Mouse (Mus musculus) adipocyte (in vitro differentiated cells): ENCODE data around the gene Gm10273.

ENCODE experiments used
- DNase-seq: peaks from one replicate; pipeline ENCODE4 v3.0.0-alpha.2; 2016; ENCODE audit warnings: low spot score

Gm10273 gene

GRCm38 (mm10) chr10:59402899-59403792 lies 7.7 kb downstream of the Gm10273 start, which contains the start of gene Pla2g12b:
TSS of gene Pla2g12b (plus strand) at chr10:59403660.
- no peak for DNase-seq

- no peak for DNase-seq
Measured at GRCm38 (mm10) chr10:59403793-59404149, 8.3 kb downstream of the Gm10273 start.

GRCm38 (mm10) chr10:59408499-59408898 lies 13.1 kb downstream of the Gm10273 start:
- no peak for DNase-seq

DNA sequence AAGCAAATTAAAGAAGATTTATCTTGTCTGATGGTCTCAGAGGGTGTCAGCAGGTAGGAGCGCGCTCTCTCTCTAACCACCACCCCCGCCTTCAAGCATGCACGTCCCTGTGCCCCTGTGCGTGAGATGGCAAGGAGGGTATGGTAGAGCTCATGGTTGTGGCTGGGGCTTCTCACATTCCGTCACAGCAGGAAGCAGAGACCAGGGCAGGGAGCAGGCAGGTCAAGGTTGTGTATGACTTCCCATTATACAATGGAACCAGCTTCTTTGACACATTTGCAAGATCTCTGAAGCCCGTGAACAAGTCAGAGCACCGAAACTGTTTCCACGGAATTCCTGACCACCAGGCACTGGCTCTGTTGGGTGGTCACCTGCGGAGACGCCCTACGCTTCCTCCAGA lies 14.8 kb downstream of the Gm10273 start:
- no peak for DNase-seq

- DNase-seq, result no peak
Measured at GRCm38 (mm10) chr10:59413711-59414110, 18.3 kb downstream of the Gm10273 start.

- DNase-seq, result no peak
Measured at GRCm38 (mm10) chr10:59416623-59417022, 21.2 kb downstream of the Gm10273 start.

DNA sequence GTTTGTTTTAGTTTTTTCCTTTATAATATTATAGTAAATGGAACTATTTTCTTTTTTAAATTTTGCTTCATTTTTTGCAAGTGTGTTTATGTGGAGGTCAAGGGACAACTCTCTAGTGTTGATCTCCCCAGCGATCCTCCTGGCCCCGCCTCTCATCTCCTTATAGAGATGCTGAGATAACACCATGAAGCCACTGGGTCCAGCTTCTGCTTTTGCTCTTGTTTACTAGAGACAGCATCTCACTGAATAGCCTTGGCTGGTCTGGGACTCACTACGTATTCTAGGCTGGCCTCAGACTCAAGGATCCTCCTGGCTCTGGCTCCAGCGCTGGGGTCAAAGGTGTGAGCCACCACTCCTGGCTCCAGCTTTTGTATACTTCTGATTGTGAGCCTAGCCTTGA lies 24.1 kb downstream of the Gm10273 start:
- no peak for DNase-seq

GRCm38 (mm10) chr10:59424453-59424852 lies 29.0 kb downstream of the Gm10273 start:
- DNase-seq, result peak; percentile 26

DNA sequence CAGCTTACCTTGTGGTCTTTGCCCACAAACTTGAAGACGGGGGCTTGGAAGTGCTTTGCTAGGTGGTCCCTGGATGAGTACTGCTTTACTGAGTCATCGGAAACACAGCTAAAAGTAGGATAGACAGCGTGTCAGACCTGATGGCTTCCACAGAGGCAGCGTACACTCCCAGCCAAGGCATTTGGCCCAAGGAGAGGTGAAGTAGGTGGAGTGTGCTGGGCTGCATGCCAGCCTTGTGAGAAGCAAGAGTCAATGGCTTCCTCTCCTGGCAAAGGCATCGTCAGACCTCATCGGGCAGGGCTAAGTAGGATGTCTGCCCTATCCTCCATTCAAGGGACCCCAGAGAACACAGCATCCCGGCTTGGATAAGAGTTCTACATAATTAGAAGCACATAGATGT lies 29.9 kb downstream of the Gm10273 start:
- peak; percentile 77 for DNase-seq

DNA sequence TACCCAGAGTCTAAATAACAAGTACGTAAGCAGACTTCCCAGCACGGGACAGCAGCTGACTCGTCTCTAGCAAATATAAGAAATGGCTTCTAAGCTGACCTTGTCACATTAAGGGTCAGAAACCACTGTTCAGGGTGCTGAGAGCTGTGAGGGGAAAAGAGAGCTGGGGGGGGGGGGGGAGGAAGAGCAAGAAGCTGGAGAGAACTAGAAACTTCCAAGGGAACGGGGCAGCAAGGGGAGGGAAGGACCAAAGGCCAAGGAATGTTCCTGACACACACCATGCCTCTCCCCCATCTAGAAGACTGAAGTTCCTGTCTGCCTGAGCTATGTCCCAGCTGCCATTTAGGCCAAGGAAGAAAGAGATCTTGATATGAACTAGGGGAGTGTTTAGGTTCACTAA lies 30.9 kb downstream of the Gm10273 start:
- DNase-seq, result no peak

DNA sequence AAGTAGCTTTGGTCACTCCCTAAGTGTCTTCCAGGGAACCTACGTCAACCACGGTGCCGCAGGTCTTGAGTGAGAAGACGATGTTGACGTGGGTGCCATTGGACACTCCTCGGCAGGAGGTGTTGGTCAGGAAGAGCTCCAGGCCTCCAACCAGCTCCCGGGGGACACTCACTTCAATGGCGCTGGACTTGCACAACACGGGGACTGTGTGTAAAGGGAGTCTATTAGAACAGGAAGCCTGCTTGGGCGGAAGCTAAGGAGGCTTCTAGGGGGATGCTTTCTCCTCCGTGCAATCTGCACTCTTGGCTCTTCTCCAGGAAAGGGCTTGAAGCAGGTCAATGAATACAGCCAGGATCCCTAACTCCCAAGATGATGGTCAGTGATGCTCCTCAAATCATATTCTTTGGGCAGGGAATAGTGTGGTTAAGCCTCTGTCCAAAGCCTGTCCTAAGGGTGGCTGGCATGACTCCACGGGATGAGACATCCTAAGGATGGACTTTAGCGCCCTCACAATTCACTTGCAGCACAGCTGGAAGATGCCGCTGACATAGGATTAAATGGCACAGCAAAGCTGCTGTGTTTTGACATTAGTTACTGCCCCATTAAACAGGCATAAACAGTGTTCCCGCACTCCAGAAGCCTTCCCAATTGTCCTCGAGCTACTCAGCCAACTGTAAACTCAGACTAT lies 34.2 kb downstream of the Gm10273 start:
- no peak for DNase-seq

DNA sequence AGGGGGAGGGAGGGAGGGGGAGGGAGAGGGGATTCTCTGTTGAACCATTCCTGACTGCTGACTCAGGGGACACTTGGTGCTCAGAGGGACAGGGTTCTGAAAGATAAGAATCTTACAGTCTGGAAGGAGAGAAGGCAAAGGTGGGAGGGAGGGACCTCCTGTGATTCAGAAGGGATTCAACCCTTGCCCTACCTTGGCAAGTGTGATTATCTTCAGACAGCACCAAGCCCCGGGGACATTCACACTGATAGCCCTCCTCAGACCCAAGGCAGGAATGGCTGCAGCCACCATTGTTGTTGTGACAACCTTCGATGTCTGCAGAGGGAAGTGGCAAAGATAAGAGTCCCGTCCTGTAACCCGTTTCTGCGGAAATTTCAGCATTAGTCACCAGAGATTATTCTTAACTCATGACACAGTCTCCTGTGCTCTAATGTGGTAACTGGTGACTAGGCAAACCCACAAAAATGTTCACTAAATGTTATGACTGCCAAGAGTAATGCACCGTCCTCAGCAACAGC lies 35.3 kb downstream of the Gm10273 start:
- peak; percentile 72 for DNase-seq

DNA sequence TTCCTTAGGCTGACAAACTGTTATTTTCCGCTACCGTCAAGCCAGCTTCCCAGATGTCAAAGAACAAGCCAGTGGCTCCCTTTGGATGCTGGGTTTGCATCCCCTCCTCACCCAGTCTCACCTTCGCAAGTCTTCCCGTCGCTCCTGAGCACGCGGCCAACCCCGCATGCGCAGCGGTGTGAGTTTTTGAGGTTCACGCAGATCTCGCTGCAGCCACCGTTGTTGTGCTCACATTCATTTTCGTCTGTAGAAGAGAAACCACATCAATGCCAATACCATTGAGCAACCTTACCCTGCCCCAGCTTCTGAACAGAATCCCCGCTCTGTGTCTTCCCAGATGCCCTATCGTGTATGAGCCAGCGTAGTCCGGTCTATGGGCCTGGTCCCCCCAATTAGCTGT lies 40.3 kb downstream of the Gm10273 start:
- no peak for DNase-seq

GRCm38 (mm10) chr10:59438651-59439050 lies 43.2 kb downstream of the Gm10273 start:
- no peak for DNase-seq

DNA sequence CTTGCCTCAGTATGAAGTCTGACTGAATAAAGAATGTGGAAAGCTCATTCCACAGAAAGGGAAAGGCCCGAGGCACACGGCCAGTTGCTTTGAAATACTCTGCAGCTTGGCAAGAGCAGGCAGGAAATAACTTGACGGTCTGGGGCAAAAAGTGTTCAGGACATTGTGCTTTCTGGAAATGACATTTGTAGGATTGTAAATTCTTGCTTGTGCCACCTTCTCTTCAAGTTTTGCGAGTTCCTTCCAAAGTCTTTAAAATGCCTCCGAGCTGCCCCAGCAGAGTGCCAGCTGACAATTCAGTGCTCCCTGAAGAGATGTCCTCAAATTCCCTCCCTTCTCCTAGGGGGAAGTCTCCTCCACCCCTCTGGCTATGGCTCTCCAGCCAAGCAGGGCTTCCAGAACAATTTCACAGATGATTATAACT lies 44.1 kb downstream of the Gm10273 start:
- peak; percentile 78 for DNase-seq

DNA sequence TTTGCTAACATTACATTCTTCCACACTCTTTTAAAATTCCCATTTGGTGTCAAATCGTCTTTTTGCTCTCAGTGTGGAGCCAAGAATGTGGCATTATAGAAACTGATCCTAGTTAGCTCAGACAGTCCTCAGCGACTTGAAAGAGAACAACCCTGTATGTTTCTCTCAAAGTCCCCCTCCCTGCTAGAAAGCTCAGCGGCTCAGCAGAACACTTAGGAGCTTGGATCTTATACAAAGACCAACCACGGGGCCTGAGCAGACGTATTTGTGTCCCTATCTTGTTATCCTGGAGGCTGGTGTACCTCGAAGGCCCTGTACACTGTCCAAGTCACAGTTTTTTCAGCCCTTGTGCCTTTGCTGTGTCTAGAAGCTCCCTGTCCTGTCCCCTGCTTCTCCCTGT lies 44.7 kb downstream of the Gm10273 start:
- no peak for DNase-seq

- no peak for DNase-seq
Measured at GRCm38 (mm10) chr10:59441735-59442134, 46.3 kb downstream of the Gm10273 start, which contains the start of gene Oit3. TSS of gene Oit3 (minus strand) at chr10:59441778.

- no peak for DNase-seq
Measured at GRCm38 (mm10) chr10:59443212-59443611, 47.8 kb downstream of the Gm10273 start.

- no peak for DNase-seq
Measured at GRCm38 (mm10) chr10:59444106-59444505, 48.7 kb downstream of the Gm10273 start.

DNA sequence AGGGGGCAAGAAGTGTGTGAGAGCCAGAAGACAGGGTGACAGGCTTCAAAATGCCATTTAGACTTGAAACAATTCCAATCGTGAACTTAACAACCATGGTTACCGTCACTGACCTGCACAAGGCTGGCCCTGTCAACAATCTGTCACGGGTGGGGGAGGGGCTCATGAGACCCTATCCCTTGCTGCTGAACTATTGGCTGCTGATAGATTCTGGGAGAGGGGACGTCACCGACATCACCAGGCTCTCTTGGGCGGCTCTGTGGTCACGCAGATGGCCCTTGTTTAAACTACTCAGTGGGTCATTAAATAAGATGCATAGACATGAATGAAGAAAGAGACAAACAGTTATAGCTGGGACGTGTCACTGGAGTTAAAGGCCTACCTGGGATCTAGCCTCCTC lies 49.2 kb downstream of the Gm10273 start:
- no peak for DNase-seq
